Mouse (Mus musculus) hindbrain, embryonic 16.5 days (tissue): ENCODE results near the gene Psg20. TPM values are rescaled to one million over a fixed set of nuclear protein-coding genes. Genes with fewer than 3 reads are reported as not detected.
"Not testable (repeated sequence)": the region's sequence is repeated elsewhere in the genome, so short reads cannot be mapped to it uniquely, and the experiment has no call there.

Experiments
- ATAC-seq: fragments of 200-750 bp; cut with Nextera tagmentation; 2 replicates; pipeline ENCODE4 v1.8.0; 2017; ENCODE audit warnings: moderate TSS enrichment, moderate library complexity
- H3K27ac ChIP-seq: fragments of 300-500 bp; sonication (generic); 2 replicates; pipeline ENCODE4 v1.5.1; 2014; ENCODE audit warnings: low read depth, mild to moderate bottlenecking, control low read depth, low read length, moderate library complexity
- H3K27me3 ChIP-seq: fragments of 300-500 bp; sonication (generic); replicated peaks from 2 replicates; pipeline ENCODE4 v1.6.1; 2014; ENCODE audit warnings: low read length; ENCODE audit not compliant: control insufficient read depth, insufficient read depth
- H3K36me3 ChIP-seq: fragments of 300-500 bp; sonication (generic); 2 replicates; pipeline ENCODE4 v1.6.1; 2014; ENCODE audit warnings: mild to moderate bottlenecking, low read length, moderate library complexity, mixed read lengths; ENCODE audit not compliant: control insufficient read depth, insufficient read depth
- H3K4me1 ChIP-seq: fragments of 300-500 bp; sonication (generic); 2 replicates; pipeline ENCODE4 v1.6.1; 2014; ENCODE audit warnings: low read depth, low read length; ENCODE audit not compliant: control insufficient read depth, insufficient read depth
- H3K4me2 ChIP-seq: fragments of 300-500 bp; sonication (generic); 2 replicates; pipeline ENCODE4 v1.6.1; 2014; ENCODE audit warnings: mild to moderate bottlenecking, low read length, control low read depth, moderate library complexity
- H3K4me3 ChIP-seq: fragments of 300-500 bp; sonication (generic); 2 replicates; pipeline ENCODE4 v1.5.1; 2014; ENCODE audit warnings: mild to moderate bottlenecking, low read length, control low read depth, moderate library complexity
- H3K9ac ChIP-seq: fragments of 300-500 bp; sonication (generic); 2 replicates; pipeline ENCODE4 v1.6.1; 2014; ENCODE audit warnings: low read depth, mild to moderate bottlenecking, control low read depth, low read length, moderate library complexity
- H3K9me3 ChIP-seq: fragments of 300-500 bp; sonication (generic); 2 replicates; pipeline ENCODE4 v1.6.1; 2014; ENCODE audit warnings: mild to moderate bottlenecking, low read length, moderate library complexity; ENCODE audit not compliant: control insufficient read depth
- WGBS: fragments of 180-500 bp; shearing (Covaris S2); extraction: QIAGEN DNeasy Blood & Tissue Kit; methylation state at CpG from one replicate; pipeline ENCODE4 v1.1.7; 2014; 5-methylcytosine and 5-hydroxymethylcytosine counted together
- polyA plus RNA-seq: library from polyadenylated mRNA; unstranded; fragments of >200 nt; fragmentation: Nextera tagmentation; extraction: Ambion mirVana; gene quantifications from 2 replicates; pipeline ENCODE4 v1.2.1, GENCODE M21; 2015

Psg20 gene
- polyA plus RNA-seq, 1 experiment from 2014 or later, result not detected

- H3K9me3 ChIP-seq, result no peaks in the 10 kb centered on the region
- no peaks in the 10 kb centered on the region for H3K27me3 ChIP-seq
- ATAC-seq, result no peak
- H3K27ac ChIP-seq, result no peak overlapping the region
- no peak overlapping the region for H3K4me2 ChIP-seq
- H3K4me1 ChIP-seq, result no peaks in the 10 kb centered on the region
- H3K4me3 ChIP-seq, result no peak overlapping the region
- no peaks in the 10 kb centered on the region for H3K36me3 ChIP-seq
- no peak overlapping the region for H3K9ac ChIP-seq
Observed at GRCm38 (mm10) chr7:18685586-18685985, 399 bp downstream of the Psg20 start.

DNA sequence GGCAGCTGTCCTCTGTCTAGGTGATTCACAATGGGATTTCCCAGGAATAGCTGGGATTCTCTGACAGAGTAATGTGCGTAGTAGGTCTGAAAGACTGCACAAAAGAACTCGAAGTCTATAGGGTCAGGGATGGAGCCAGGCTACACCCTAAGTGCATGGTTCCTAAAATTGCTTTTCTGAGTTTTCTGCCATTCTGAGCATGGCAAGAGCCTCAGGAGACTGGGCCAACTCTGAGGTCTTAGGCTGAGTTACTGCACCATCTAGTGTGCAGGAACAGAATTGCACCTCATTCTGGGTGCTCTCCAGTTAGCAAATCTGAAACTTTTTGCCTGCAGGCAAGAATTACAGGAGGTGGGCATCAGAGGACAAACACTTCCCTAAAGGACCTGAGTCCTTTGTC, 6.2 kb downstream of the Psg20 start:
- H3K4me2 ChIP-seq, result no peak overlapping the region
- H3K36me3 ChIP-seq, result no peaks in the 10 kb centered on the region
- ATAC-seq, result no peak
- H3K4me3 ChIP-seq, result no peak overlapping the region
- H3K4me1 ChIP-seq, result no peaks in the 10 kb centered on the region
- H3K27ac ChIP-seq, result no peak overlapping the region
- WGBS, result 35% methylated on average over 2 of the region's 2 CpGs
- H3K27me3 ChIP-seq, result no peaks in the 10 kb centered on the region
- H3K9ac ChIP-seq, result no peak overlapping the region
- H3K9me3 ChIP-seq, result no peaks in the 10 kb centered on the region

GRCm38 (mm10) chr7:18656625-18657024, 29.4 kb downstream of the Psg20 start, which contains the start of gene Psg21:
Psg21 (minus strand) TSS chr7:18656725.
- not testable (repeated sequence) for H3K4me2 ChIP-seq, ATAC-seq, H3K4me1 ChIP-seq, H3K9ac ChIP-seq, H3K36me3 ChIP-seq, H3K4me3 ChIP-seq, H3K9me3 ChIP-seq, H3K27me3 ChIP-seq, H3K27ac ChIP-seq
- WGBS, result 73% methylated on average over 1 of the region's 2 CpGs

DNA sequence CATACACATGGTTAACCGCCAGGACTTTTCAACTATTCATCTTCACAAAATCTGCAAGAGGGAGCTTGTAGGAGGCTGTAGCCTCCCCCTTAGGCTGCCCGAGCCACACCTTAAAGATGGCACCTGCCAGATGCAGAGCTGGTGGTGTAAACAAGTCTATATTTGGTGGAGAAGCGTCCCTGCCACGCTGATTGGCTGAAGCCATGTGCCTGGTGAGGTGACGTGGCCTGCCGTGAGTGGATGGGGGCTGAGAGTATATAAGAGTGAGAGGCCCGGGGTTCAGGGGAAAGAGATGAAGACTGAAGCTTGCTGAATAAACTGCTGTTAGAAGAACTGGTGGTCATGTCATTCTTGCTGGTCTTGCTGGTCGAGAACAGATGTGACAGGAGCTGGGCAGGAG, 59.1 kb downstream of the Psg20 start:
- H3K27ac ChIP-seq, H3K27me3 ChIP-seq, H3K4me2 ChIP-seq, ATAC-seq, H3K4me1 ChIP-seq, H3K4me3 ChIP-seq, H3K9me3 ChIP-seq, H3K36me3 ChIP-seq, H3K9ac ChIP-seq: not testable (repeated sequence)
- 76% methylated on average over 8 of the region's 8 CpGs for WGBS

Other genes with a start within 250 kb of the Psg20 start
- gene Psg26, start 202.0 kb downstream of the Psg20 start, polyA plus RNA-seq, result not detected in 2 replicates
- gene Psg25, start 153.9 kb downstream of the Psg20 start, polyA plus RNA-seq, result not detected in 2 replicates
- gene Psg27, start 118.9 kb downstream of the Psg20 start, polyA plus RNA-seq, result not detected in 2 replicates
- gene Psg23, start 69.7 kb downstream of the Psg20 start, polyA plus RNA-seq, result not detected in 2 replicates
- not detected in 2 replicates for gene Psg21, start 29.5 kb downstream of the Psg20 start, polyA plus RNA-seq
- not detected in 2 replicates for gene Psg22, start 31.9 kb upstream of the Psg20 start, polyA plus RNA-seq
- gene Psg19, start 112.3 kb upstream of the Psg20 start, polyA plus RNA-seq, result not detected in 2 replicates
- not detected in 2 replicates for gene Psg17, start 135.4 kb upstream of the Psg20 start, polyA plus RNA-seq
- gene Mill2, start 153.8 kb upstream of the Psg20 start, polyA plus RNA-seq, result 0.38 and 1.2 TPM in 2 replicates
- 31.2 and 36.7 TPM in 2 replicates for gene Pglyrp1, start 185.1 kb upstream of the Psg20 start, polyA plus RNA-seq
- gene Ccdc61, start 224.2 kb upstream of the Psg20 start, polyA plus RNA-seq, result 29.1 and 35.7 TPM in 2 replicates
- 10.4 and 12.3 TPM in 2 replicates for gene Nova2, start 239.7 kb upstream of the Psg20 start, polyA plus RNA-seq